Mouse (Mus musculus): ENCODE measurements around the gene Nt5dc1. TPM values are rescaled to one million over a fixed set of nuclear protein-coding genes. Genes with fewer than 3 reads are reported as not detected.
A peak's percentile ranks its signal among the peaks of the same experiment; 100 is the strongest.
"Not testable (repeated sequence)": the region's sequence is repeated elsewhere in the genome, so short reads cannot be mapped to it uniquely, and the experiment has no call there.

Gene Nt5dc1
- total RNA-seq (2022): 1 to 10 TPM; 2.6 to 4.4 (median 4.1) TPM

DNA sequence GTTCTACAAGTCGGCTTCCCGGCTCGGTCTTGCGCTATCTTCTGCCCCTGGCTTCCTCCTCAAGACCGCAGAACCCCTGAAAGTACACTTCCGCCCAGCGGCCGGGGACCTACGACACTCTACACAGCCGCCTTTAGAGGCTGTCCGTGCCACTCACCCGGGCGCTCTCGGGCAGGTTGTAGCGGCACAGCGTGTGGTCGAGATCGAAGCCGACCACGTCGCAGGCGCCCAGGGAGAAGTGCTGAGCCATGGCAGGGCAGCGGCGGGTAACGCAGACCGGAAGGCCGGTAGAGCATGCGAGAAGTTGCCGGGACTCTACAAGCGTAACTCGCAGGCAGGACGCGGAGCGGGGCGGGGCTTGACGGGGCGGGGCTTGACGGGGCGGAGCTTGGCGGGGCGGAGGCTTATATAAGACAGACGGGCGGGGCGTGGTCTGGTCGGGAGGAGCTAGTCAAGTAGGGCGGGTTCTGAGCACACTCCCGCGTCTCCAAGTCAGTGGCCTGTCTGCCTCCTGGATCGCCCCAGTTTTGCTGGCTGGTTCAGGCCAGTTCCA is at the start of gene Nt5dc1:
Gene Nt5dc1, minus strand, starts transcription at position 349 of the 553 bp plus-strand sequence.
- peak; percentile 76 to 80 for DNase-seq (ENCODE audit: low spot score in 2 of 2)

GRCm38 (mm10) chr10:34464321-34464720 is 46.0 kb upstream of the Nt5dc1 start:
- no peak for DNase-seq (ENCODE audit: low spot score in 2 of 2)

DNA sequence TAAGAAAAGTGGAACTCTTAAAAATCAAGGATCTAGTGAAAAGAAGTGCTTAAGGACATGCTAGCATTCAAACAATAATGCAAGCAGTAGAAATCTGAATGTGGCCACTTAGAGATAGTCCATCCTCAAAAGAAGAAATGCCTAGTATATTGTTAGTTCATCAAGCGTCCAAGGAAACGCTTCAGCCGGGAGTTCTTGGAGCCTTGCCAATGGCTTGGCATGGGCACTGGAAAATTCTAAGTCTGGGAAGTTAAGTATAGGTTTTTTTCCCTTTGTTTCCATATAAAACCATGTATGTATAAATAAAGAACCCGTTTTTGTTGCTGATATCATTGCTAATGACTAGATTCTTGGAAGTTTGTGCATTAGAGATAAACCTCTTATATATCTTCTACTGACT is 43.1 kb upstream of the Nt5dc1 start:
- no peak for DNase-seq (ENCODE audit: low spot score in 2 of 2)

GRCm38 (mm10) chr10:34449469-34449868 is 31.1 kb upstream of the Nt5dc1 start:
- no peak for DNase-seq (ENCODE audit: low spot score in 2 of 2)

DNA sequence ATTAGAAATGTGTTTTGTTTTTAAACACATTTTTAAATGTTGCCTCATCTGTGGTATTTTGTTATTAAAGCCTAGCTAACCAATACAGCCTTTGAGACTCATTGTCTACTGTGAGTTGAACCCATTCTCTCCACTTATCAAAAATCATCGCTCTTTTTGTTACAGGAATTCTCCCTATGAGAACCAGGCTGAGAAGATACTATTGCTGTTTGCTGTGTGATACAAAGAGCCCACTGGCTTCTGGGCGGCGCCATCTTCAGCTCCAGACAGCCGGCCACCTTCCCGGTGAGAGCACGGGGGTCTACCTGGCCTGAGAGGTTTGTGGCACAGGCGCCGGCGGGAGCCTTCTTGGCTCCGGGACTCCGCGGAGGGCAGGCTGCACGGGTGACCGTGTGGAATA is 15.8 kb upstream of the Nt5dc1 start:
- DNase-seq (ENCODE audit: low spot score in 2 of 2): not testable (repeated sequence)

DNA sequence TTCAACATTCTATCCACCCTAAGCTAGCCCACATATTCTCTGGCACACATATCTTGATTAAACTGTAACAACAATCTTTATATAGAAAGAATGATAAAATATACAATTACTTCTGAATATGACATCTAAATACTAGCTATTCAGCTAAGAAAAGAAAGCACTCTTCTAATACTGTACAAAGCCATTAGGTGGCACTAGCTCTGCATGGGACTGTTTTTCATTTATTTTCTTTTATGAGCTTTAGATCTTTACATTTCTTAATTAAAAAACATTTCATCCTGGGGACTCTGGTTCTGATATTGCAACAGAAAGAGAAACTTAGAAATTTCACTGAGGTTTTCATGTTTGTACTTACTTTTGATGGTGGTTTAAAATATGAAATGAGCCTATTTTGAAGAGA is 13.4 kb upstream of the Nt5dc1 start:
- no peak for DNase-seq (ENCODE audit: low spot score in 2 of 2)

DNA sequence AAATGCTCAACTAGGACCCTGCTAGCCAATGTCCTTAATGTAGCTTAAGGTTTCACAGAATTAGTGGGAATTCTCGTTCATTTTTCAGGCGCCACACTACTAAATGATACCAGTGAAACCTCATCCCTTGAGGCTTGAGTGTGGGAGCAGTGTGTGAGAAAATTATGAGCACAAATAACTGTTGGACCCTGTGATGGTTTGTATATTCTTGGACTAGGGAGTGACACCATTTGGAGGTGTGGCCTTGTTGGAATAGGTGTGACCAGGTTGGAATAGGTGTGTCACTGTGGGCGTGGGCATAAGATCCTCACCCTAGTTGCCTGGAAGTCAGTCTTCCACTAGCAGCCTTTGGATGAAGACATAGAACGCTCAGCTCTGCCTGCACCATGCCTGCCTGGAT is 442 bp upstream of the Nt5dc1 start:
- DNase-seq (ENCODE audit: low spot score in 2 of 2): not testable (repeated sequence)

- DNase-seq (ENCODE audit: low spot score in 2 of 2): no peak
Measured at GRCm38 (mm10) chr10:34399267-34399666, 19.1 kb downstream of the Nt5dc1 start.

- DNase-seq (ENCODE audit: low spot score in 2 of 2): no peak
Measured at GRCm38 (mm10) chr10:34396959-34397358, 21.4 kb downstream of the Nt5dc1 start.

DNA sequence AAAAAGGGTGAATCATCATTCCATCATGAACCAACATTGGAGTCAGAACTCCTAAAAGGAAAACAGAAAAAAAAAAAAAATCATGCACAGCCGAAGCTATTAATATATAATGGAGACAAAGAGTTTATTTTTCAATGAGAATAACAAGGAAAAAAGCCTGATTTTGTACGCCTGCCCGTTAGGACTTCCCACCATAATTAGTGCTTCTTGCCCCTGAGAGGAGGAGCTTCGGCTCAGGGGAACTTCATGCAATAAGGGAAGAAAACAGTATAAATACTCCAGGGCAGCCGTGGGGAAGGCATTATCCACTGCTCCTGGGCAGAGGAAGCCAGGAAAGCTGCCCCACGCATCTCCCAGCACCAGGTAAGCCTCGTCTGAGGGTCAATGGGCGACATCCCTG is 28.7 kb downstream of the Nt5dc1 start, which contains the start of gene Col10a1:
Gene Col10a1, plus strand, starts transcription at position 301 of the 400 bp plus-strand sequence.
- DNase-seq (ENCODE audit: low spot score in 2 of 2): no peak

GRCm38 (mm10) chr10:34385636-34386035 is 32.7 kb downstream of the Nt5dc1 start:
- no peak for DNase-seq (ENCODE audit: low spot score in 2 of 2)

DNA sequence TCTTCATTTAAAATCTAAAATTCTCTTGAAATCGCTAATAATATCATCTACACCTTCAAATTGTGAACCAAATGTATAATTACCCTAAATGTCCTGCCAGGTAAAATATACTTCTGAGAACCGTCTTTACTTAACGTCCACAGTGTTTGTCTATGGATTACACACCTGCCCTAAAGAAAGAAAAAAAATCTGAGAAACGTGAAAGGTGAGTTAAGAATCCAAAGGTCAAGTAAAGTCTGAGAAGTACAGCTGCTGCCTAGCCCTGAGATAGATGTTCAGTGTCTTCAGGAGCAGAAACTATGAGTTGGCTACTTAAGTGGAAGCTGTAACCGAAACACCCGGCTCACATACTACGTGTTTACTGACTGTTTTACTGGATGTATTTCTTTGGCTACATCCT is 45.0 kb downstream of the Nt5dc1 start:
- no peak for DNase-seq (ENCODE audit: low spot score in 2 of 2)

- no peak for DNase-seq (ENCODE audit: low spot score in 2 of 2)
Measured at GRCm38 (mm10) chr10:34368138-34368537, 50.2 kb downstream of the Nt5dc1 start.

DNA sequence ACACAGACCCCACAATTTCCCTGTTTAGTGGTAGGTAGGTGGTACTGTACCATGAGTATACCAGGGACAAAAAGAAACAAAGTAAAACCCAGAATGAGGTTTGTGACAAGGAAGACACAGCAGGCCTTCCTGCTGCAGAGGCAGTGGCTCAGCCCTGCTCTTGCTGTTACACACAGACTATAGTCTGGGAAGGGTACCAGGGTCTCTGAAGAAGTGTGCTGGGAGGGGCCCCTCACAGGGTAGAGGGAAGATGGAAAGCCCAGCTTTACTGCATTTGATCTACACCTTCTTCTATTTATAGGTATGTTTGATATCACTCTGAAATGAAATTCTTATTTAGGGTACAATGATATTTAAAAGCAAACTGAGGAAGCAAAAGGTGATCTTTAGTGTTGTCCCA is 54.6 kb downstream of the Nt5dc1 start:
- DNase-seq (ENCODE audit: low spot score in 2 of 2): no peak

DNA sequence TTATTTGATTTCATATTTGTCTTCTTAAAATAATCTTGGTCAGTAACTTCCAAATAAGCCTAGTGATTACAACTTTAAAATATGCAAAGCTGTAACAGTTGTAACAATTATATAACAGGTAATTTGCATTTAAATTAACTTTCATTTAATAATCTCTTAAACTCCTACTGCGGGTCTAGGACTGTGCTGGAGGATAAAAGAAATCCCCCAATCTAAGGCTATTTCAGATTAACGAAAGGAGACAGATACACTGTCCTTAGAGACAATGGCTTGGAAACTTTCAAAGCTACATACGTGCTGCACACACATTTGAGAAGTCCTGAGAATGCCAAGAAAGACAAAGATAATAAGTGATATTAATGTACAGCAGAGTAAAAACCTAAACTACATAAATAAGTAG is 60.1 kb downstream of the Nt5dc1 start:
- no peak for DNase-seq (ENCODE audit: low spot score in 2 of 2)

GRCm38 (mm10) chr10:34352166-34352565 is 66.2 kb downstream of the Nt5dc1 start:
- no peak for DNase-seq (ENCODE audit: low spot score in 2 of 2)

GRCm38 (mm10) chr10:34341886-34342285 is 76.5 kb downstream of the Nt5dc1 start:
- no peak for DNase-seq (ENCODE audit: low spot score in 2 of 2)

GRCm38 (mm10) chr10:34341014-34341413 is 77.3 kb downstream of the Nt5dc1 start:
- no peak for DNase-seq (ENCODE audit: low spot score in 2 of 2)

GRCm38 (mm10) chr10:34328310-34328709 is 90.0 kb downstream of the Nt5dc1 start:
- no peak for DNase-seq (ENCODE audit: low spot score in 2 of 2)

GRCm38 (mm10) chr10:34327144-34327543 is 91.2 kb downstream of the Nt5dc1 start:
- DNase-seq (ENCODE audit: low spot score in 2 of 2): no peak

DNA sequence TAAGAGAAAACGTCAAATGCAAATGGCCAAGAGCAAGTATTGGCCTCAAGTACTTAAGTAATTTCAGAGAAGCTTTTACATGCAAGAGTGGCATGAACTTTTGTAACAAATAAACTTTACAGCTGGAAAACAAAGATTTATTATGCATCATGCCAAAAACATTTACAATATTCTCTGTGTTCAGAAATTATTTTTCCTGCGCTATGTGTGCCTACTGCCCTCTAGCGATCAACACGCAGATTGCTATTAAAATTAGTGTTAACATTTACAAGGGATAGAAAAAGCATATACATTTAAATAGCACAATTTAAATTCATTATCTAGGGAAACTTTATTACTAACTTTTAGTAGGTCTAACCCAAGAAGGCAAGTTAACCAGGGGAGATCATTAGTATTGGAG is 91.7 kb downstream of the Nt5dc1 start:
- no peak for DNase-seq (ENCODE audit: low spot score in 2 of 2)

DNA sequence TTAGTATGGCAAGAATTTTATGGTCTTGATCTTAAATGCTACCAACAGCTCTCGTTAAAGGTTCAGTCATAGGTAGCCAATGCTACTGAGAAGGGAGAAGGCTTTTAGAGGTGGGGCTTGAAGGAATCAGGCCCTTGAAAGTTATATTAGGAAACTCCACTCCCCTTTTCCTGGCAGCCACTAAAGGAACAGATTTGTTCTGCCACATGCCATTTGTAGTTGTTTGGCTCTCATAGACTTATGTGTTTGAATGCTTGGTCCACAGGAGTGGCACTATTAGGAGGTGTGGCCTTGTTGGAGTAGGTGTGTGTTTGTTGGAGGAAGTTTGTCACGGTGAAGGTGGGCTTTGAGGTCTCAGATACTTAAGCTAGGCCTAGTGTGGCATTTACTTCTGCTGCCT is 97.5 kb downstream of the Nt5dc1 start:
- DNase-seq (ENCODE audit: low spot score in 2 of 2): no peak

DNA sequence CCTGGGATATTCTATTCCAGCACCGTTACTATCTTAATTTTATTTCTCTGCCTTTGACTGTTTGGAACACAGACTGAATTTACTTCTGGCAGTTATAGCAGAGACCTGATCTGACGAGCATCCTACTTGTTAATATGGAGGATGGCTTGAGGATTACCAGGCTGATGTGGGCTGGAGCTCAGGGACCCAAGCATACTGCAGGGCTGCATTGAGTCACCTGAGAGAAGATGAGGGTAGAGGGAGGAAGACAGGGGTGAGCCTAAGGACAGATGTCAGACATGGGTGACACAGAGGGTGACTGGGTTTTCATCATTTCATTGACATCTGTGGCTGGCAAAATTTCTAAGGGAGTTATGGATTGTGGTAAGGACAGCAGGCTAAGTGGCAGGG is 101.1 kb downstream of the Nt5dc1 start:
- DNase-seq (ENCODE audit: low spot score in 2 of 2): peak in 1 of 2 experiments; percentile 10
